Mouse (Mus musculus) R1 (cell line): ENCODE measurements at regions not wholly inside any gene's neighbourhood (a gene's known extent, or its start where the extent isn't known, plus 50 kb on each side); places are given as distances from the start of the nearest gene placed in this dataset.
A peak's percentile ranks its signal among the peaks of the same experiment; 100 is the strongest.

ENCODE experiments used
- DNase-seq: peaks from one replicate; pipeline ENCODE4 v3.0.0-alpha.2; 2018; ENCODE audit warnings: low read depth, low spot score

DNA sequence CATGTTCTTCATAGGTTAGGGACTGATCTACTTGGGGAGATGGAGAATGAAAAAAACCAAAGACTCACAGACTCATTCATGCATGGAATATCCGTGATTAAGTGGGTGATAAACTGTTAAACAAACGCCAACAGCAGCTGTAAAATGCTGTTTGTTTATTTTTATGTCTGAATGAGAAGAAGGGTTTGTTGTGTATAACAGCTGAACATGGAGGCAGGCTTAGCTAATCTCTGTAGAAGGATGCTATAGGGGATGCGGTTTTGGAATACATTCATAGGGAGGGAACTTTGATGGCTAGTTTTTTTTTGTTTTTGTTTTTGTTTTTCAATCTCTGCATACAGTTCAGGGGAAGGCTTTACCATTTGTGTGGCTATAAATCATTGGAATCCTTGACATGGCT, 977.1 kb upstream of the Cdh8 start:
- no peak for DNase-seq

- no peak for DNase-seq
Observed at GRCm38 (mm10) chr8:100367663-100368062, 951.4 kb upstream of the Cdh8 start.

- DNase-seq, result no peak
Observed at GRCm38 (mm10) chr8:100362772-100363171, 946.5 kb upstream of the Cdh8 start.

GRCm38 (mm10) chr8:100360541-100360940, 944.3 kb upstream of the Cdh8 start:
- peak; percentile 43 for DNase-seq

GRCm38 (mm10) chr8:100334528-100334927, 918.3 kb upstream of the Cdh8 start:
- DNase-seq, result no peak

DNA sequence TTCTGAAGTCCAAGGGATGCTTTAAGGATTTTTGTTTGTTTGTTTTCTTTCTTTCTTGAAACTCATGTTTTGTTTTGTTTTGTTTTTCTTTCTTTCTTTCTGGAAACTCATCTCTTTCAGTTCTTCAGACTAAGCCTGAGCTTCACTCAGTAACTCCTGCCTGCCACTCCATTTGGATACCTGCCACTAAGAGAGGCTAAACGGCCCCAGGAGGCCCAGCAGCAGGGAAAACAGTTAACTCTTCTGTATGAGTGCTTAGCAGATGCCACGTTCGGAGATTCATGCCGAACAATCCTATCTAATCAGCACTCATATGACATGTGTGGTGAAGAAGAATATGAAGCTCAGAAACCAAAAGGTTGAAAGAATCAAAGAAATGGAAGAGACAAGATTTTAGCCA, 909.3 kb upstream of the Cdh8 start:
- no peak for DNase-seq

- no peak for DNase-seq
Observed at GRCm38 (mm10) chr8:100323471-100323870, 907.2 kb upstream of the Cdh8 start.

DNA sequence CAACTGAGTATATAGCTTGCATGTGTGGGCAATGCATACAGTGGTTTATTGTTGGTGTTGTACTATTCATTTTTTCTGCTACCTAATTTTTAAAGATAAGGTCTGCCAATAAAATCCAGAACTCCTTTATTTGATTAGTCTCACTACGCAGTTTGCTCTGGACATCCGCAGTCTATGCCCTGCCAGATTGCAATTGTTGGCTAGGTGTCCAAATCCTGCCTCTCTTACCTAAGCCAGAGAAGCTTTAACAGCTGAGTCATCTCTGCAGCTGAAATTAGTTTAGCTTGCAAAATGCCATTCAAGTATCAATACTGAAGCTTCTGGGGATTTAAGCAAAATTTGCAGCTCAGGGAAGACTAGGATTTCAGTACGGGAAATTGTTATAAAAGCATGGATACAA, 881.9 kb upstream of the Cdh8 start:
- no peak for DNase-seq

- DNase-seq, result no peak
Observed at GRCm38 (mm10) chr8:100292588-100292987, 876.3 kb upstream of the Cdh8 start.

GRCm38 (mm10) chr8:100291981-100292380, 875.7 kb upstream of the Cdh8 start:
- DNase-seq, result no peak
